Mouse (Mus musculus) liver, adult (tissue): Measurements from ENCODE around the gene Smg5.

Experiments used
- GATA4 ChIP-seq: IDR thresholded peaks from 2 replicates; pipeline ENCODE4 v1.6.1; 2014; ENCODE audit warnings: mild to moderate bottlenecking, low read length; ENCODE audit not compliant: insufficient replicate concordance

Smg5 gene

GRCm38 (mm10) chr3:88384364-88384763 lies 48.3 kb downstream of the Smg5 start, which contains the start of gene Bglap:
Gene Bglap (minus strand): TSS chr3:88384464.
- TF ChIP-seq GATA4 = no peak

GRCm38 (mm10) chr3:88393776-88394375 lies 57.8 kb downstream of the Smg5 start:
- no peak for TF ChIP-seq GATA4

DNA sequence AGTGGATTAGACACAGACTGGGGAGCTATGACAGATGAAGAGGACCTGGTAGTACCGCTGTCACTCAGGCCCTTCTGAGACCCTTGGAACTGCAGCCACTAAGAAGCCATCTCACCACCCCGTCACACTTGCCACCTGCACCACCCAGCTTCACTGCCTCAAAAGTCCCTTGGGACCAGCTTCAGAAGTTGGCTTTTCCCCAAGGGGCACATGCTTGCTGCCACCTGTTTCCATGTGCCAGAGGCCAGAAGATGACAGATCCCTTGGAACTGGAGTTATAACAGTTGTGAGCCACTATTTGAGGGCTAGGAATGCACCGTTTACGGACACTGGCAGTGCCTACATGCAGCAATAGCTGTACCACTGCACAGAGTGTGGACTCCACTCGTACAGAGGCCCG lies 59.2 kb downstream of the Smg5 start:
- TF ChIP-seq GATA4 = no peak

DNA sequence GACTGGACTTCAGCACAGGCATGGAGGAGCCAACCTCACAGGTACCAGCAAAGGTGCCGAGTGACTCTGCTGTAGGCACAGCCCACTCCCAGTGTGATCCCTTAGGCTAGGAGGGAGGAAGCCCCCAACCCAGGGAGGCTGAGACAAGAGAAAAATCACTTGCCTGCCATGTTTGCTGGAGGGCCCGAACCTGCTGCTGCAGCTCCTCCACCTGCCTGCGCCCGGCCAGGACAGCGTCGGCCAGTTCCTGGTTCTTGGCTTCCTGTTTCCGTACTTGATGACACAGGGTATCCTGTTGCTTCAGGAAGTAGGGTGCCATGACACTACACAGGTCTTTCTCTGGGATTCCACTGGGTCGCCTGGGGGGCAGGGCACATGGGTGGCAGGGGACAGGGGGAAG lies 59.7 kb downstream of the Smg5 start:
- TF ChIP-seq GATA4 = no peak

DNA sequence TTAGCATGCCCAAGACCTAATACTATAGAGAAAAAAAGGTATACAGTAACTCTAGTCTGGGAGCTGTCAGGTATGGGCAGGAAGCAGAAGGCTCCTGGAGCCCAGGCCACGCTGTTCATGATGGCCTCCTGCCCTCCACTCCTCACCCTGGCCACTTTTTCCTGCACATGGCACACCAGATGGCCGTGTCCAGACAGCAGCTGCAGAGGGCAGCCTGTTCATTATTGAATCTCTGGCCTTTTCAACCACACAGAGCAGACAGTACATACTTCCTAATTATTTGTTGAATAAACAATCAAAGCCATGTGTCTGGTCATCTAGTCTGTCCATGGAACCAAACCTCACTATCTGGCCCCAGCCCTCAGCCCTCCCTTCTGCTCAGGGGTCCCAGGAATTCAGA lies 62.6 kb downstream of the Smg5 start:
- no peak for TF ChIP-seq GATA4

DNA sequence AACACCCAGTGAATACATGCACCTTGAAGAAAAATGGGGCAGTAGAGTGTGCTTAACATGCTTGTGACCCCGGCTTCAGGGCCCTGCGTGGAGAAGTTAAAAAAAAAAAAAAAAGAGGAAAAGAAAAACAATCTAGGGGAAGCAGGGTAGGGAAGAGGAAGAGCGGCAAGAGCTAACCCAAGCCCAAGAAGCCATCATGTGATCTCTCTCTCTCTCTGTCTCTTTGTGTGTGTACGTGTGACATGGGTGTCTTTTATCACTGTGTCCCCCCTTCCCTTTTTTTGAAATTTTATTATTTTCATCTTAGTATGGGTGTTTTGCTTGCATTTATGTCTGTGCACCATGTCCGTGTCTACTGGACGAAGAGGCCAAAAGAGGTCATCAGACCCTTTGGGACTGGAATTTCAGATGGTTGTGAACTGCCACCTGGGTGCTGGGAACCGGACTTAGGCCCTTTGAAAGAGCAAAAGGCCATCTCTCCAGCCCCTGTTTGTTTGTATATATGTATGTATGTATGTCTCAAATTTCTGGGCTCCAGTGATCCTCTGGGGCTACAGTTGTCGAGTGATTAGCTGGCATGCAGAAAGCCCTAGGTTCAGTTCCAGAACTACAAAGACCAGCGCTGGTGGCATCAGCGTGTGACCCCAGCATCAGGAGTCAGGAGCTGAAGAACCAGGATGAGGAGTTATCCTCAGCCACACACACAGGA lies 67.6 kb downstream of the Smg5 start:
- TF ChIP-seq GATA4 = no peak

GRCm38 (mm10) chr3:88407090-88407489 lies 71.0 kb downstream of the Smg5 start:
- no peak for TF ChIP-seq GATA4

- no peak for TF ChIP-seq GATA4
Observed at GRCm38 (mm10) chr3:88407529-88407928, 71.5 kb downstream of the Smg5 start.

GRCm38 (mm10) chr3:88408953-88409352 lies 72.9 kb downstream of the Smg5 start:
- TF ChIP-seq GATA4 = no peak

- peak; percentile 20; the same call in 1 of the 2 replicates for TF ChIP-seq GATA4
Observed at GRCm38 (mm10) chr3:88409741-88410644, 73.9 kb downstream of the Smg5 start, which contains the start of gene Pmf1. Gene Pmf1 (minus strand): TSS chr3:88410331.

GRCm38 (mm10) chr3:88410645-88411031 lies 74.6 kb downstream of the Smg5 start:
- no peak for TF ChIP-seq GATA4

GRCm38 (mm10) chr3:88411681-88412080 lies 75.6 kb downstream of the Smg5 start:
- TF ChIP-seq GATA4 = peak; percentile 96; the same call in 1 of the 2 replicates
